Mouse (Mus musculus) layer of hippocampus, adult 9-10 months (tissue): ENCODE data around the gene Olfr1322.

ENCODE experiments used
- DNase-seq: peaks from one replicate; pipeline ENCODE4 v3.0.0; 2022; ENCODE audit warnings: low spot score

Gene Olfr1322

DNA sequence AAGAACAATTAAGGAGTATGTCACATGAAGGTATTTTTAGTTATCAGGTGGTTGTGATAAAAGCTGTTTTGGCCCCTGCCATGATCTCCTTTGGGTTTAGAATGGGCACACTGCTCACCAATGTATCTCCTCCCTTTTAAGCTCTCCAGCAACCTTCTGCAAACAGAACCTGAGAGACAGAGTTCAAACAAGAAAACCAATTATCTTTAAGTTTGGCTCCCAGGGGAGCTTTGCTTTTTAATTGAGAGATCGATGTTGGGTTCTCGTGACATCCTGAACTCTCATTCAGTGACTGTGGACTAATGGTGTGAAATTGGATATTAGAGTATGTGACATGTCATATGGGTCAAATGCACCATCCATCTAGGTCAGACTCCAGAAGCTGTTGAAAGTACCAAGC, at the start of gene Olfr1322:
TSS of gene Olfr1322 (minus strand) at position 101 of the 400 bp plus-strand sequence.
- no peak for DNase-seq

DNA sequence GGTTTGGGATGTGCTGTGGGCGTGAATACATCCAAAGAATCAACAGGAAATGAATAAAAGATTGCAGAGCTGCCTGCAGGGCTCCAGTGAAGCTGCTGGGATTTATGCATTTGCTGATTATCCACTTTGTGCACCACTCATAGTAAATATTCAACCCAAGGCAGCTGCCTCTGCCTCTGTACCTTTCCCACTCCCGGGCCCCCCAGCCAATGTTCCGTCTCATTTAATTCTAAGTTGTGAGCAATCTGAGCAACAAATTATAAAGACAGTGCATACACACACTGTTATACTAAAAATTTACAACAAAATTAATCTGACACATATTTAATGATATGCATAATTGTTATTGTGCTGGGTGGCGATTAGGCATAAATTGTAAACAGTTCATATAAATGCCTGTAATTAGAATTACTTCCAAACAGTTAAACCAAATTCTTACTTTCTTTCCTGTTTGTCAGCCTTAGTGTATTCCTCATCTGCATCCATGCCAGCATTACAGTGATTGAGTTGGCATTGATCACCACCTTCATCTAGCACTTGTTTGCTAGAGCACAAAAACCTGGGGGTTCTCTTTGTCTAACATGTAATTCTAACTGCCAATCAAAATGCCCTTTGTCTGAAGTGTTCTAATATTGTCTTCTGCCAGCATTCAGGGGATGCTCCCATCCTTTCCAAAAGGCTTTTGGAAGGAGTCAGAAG, 13.5 kb downstream of the Olfr1322 start:
- DNase-seq: no peak
